Mouse (Mus musculus): ENCODE measurements around the gene Kif3c.

DNA sequence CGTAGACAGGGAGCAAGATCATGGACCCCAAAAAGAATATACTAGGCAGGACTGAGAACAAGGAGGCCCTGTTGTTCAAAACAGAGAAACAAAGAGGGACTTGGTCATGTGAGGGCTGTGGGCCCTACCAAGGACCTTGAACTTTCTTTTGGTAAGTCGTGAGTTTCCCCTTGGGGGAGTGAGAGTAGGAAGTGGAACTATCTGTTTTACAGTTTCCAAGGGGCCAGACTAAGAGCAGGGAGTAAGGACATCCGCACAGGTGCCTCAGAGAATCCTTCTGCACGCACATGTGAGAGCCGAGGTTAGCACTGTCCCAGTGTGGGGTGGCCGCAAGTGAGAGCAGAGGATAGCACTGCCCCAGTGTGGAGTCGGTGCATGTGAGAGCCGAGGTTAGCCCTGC lies 9.9 kb upstream of the Kif3c start:
- no peak for TF ChIP-seq CTCF (IDR thresholded peaks at IDR 0.05; ENCODE audit: low read depth)
- no peak for TF ChIP-seq EP300 (IDR thresholded peaks at IDR 0.05; ENCODE audit: low read depth)
